ENCODE assay signal across 22 mouse cellular contexts in the genomic region with DNA sequence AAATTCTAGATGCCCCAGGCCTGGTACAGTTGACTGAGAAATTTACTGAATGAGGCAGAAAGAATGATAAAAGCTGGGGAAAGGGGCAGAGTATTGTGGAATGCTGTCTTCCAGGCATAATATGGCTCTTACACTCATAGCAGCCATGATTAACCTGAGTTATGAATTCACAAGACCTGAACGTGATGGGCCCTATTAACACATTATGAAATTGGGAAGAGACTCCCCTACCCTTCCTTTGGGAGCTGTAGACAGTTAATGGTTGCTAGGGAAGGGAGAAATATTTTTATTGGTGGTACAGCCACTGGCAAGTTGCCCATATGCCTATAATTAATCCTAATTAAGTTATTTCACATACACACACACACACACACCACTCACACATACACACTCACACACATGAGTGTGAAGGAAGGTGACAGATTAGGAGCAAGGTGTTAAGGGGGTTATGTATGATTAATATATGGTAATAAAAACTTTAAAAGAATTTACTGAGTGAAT. TPM values are rescaled to one million over a fixed set of nuclear protein-coding genes. Genes with fewer than 3 reads are reported as not detected.
DNase-seq lines count a peak whose midpoint lies in the region; ATAC-seq and TF ChIP-seq lines count a peak whose summit lies in the region.
"Had no signal": no experiment of that assay in that cellular context is flagged by ENCODE, and none has a peak within 500 bp of the region (broad histone marks: within the 10 kb centered on the region; RNA-seq: fewer than 3 reads in every experiment).

No protein-coding gene starts in this region.

- H3K4me3 ChIP-seq in hindbrain, embryonic 13.5 days: no peak overlapping the region
- H3K4me3 ChIP-seq in hindbrain, embryonic 16.5 days (ENCODE audit: low read length): no peak overlapping the region
- H3K4me3 ChIP-seq in left cerebral cortex, adult 2 months: no peak overlapping the region
- no peak overlapping the region for H3K4me3 ChIP-seq in neural tube, embryonic 14.5 days (ENCODE audit: low read depth, low read length)
- H3K4me3 ChIP-seq: embryonic facial prominence, embryonic 15.5 days; erythroblast, embryonic 14.5 days; forebrain, embryonic 10.5 days; heart, embryonic 10.5 days; intestine, embryonic 15.5 days had no signal

- no peak overlapping the region for H3K4me2 ChIP-seq in hindbrain, embryonic 13.5 days
- no peak overlapping the region for H3K4me2 ChIP-seq in hindbrain, embryonic 16.5 days (ENCODE audit: low read length)
- no peak overlapping the region for H3K4me2 ChIP-seq in neural tube, embryonic 14.5 days (ENCODE audit: low read depth, low read length)
- H3K4me2 ChIP-seq: embryonic facial prominence, embryonic 15.5 days had no signal

- H3K9ac ChIP-seq in hindbrain, embryonic 13.5 days: no peak overlapping the region
- H3K9ac ChIP-seq in hindbrain, embryonic 16.5 days (ENCODE audit: low read depth, low read length): no peak overlapping the region
- H3K9ac ChIP-seq in neural tube, embryonic 14.5 days (replicated peaks; ENCODE audit: low read depth, low read length): no peak overlapping the region
- H3K9ac ChIP-seq: embryonic facial prominence, embryonic 15.5 days; intestine, embryonic 15.5 days had no signal

- DNase-seq in left cerebral cortex, adult 2 months (ENCODE audit: extremely low spot score in 1 of 2, low spot score in 2 of 2): no peak
- DNase-seq in left cerebral cortex, postnatal 10 days (ENCODE audit: extremely low spot score in 1 of 2, low spot score in 2 of 2): no peak
- no peak for DNase-seq in urinary bladder, adult 2 months (ENCODE audit: low spot score)
- DNase-seq: adrenal gland, adult 2 months; adrenal gland, postnatal 25 days; cerebellum, adult 11 months; cerebellum, adult 8-10 months; cerebellum, postnatal 14 days; embryo, embryonic 11 days; gastrocnemius, postnatal 10 days; heart, adult 18-20 months; heart, postnatal 4 days had no signal

- no peaks in the 10 kb centered on the region for H3K9me3 ChIP-seq in hindbrain, embryonic 13.5 days
- no peaks in the 10 kb centered on the region for H3K9me3 ChIP-seq in hindbrain, embryonic 16.5 days (ENCODE audit: control insufficient read depth, low read length)
- no peaks in the 10 kb centered on the region for H3K9me3 ChIP-seq in neural tube, embryonic 14.5 days (ENCODE audit: control insufficient read depth, low read length)
- H3K9me3 ChIP-seq: embryonic facial prominence, embryonic 15.5 days; forebrain, embryonic 10.5 days; heart, embryonic 10.5 days; intestine, embryonic 15.5 days had no signal

- intact Hi-C loops in left cerebral cortex, adult 2 months (cut with DNase I): no loop called here
- intact Hi-C loops in left cerebral cortex, postnatal 10 days (cut with DNase I): no loop called here

- H3K27ac ChIP-seq in hindbrain, embryonic 13.5 days: 0 out of 2 replicates have a peak overlapping the region, but pooled peaks have one; percentile 14
- H3K27ac ChIP-seq in hindbrain, embryonic 16.5 days (ENCODE audit: low read depth, low read length): no peak overlapping the region; the same call in 1 of the 2 replicates
- H3K27ac ChIP-seq in left cerebral cortex, adult 2 months: peak overlapping the region; percentile 54; the same call in 1 of the 2 replicates
- peak overlapping the region; percentile 61 for H3K27ac ChIP-seq in neural tube, embryonic 14.5 days (ENCODE audit: low read depth, low read length)
- H3K27ac ChIP-seq: embryonic facial prominence, embryonic 15.5 days; heart, embryonic 10.5 days; intestine, embryonic 15.5 days had no signal

- no peak for TF ChIP-seq CTCF in left cerebral cortex, adult 2 months (IDR thresholded peaks at IDR 0.05)

- 57% methylated on average over 1 of the region's 1 CpGs for WGBS in hindbrain, embryonic 13.5 days
- 33% methylated on average over 1 of the region's 1 CpGs for WGBS in hindbrain, embryonic 16.5 days
- WGBS in neural tube, embryonic 14.5 days: 39% methylated on average over 1 of the region's 1 CpGs

- no peaks in the 10 kb centered on the region for H3K27me3 ChIP-seq in hindbrain, embryonic 13.5 days
- no peaks in the 10 kb centered on the region for H3K27me3 ChIP-seq in hindbrain, embryonic 16.5 days (replicated peaks; ENCODE audit: control insufficient read depth, insufficient read depth, low read length)
- H3K27me3 ChIP-seq in neural tube, embryonic 14.5 days (ENCODE audit: control insufficient read depth, insufficient read depth, low read length): no peaks in the 10 kb centered on the region
- H3K27me3 ChIP-seq: embryonic facial prominence, embryonic 15.5 days; intestine, embryonic 15.5 days had no signal

- ATAC-seq in hindbrain, embryonic 13.5 days (ENCODE audit: low FRiP score): no peak
- no peak for ATAC-seq in hindbrain, embryonic 16.5 days
- peak; percentile 60; the same call in 1 of the 2 replicates for ATAC-seq in neural tube, embryonic 14.5 days (ENCODE audit: low read depth)
- ATAC-seq: intestine, embryonic 15.5 days had no signal

- H3K4me1 ChIP-seq in hindbrain, embryonic 13.5 days (replicated peaks): peaks cover 20% of the 10 kb centered on the region
- H3K4me1 ChIP-seq in hindbrain, embryonic 16.5 days (ENCODE audit: control insufficient read depth, insufficient read depth, low read depth, low read length): peaks cover 9% of the 10 kb centered on the region
- peaks cover 6% of the 10 kb centered on the region; the same call in 1 of the 2 replicates for H3K4me1 ChIP-seq in neural tube, embryonic 14.5 days (ENCODE audit: control insufficient read depth, insufficient read depth, low read length)
- H3K4me1 ChIP-seq: embryonic facial prominence, embryonic 15.5 days; heart, embryonic 10.5 days; intestine, embryonic 15.5 days had no signal

- no peaks in the 10 kb centered on the region for H3K36me3 ChIP-seq in hindbrain, embryonic 13.5 days
- H3K36me3 ChIP-seq in hindbrain, embryonic 16.5 days (ENCODE audit: control insufficient read depth, insufficient read depth, low read length): no peaks in the 10 kb centered on the region
- no peaks in the 10 kb centered on the region for H3K36me3 ChIP-seq in neural tube, embryonic 14.5 days (ENCODE audit: control insufficient read depth, insufficient read depth, low read length)
- H3K36me3 ChIP-seq: embryonic facial prominence, embryonic 15.5 days; forebrain, embryonic 10.5 days; heart, embryonic 10.5 days; intestine, embryonic 15.5 days had no signal

RNA-seq across cellular contexts. Expression of gene Slc35f2, which starts 22.5 kb away (rescaled TPM):
- 9.3 and 9.6 TPM in 2 replicates for polyA plus RNA-seq in hindbrain, embryonic 13.5 days (2015; fragmentation: Nextera tagmentation; extraction: Ambion mirVana)
- 20.4 and 23.5 TPM in 2 replicates for polyA plus RNA-seq in hindbrain, embryonic 16.5 days (2015; fragmentation: Nextera tagmentation; extraction: Ambion mirVana)
- 1 to 10 TPM; 2.8 to 3.1 TPM for total RNA-seq in left cerebral cortex, adult 2 months (2021)
- 1 to 10 TPM; 7.6 to 8.6 TPM for total RNA-seq in left cerebral cortex, postnatal 10 days (2021)
- 24.3 and 24.8 TPM in 2 replicates for polyA plus RNA-seq in neural tube, embryonic 14.5 days (2014; fragmentation: Nextera tagmentation; extraction: Ambion mirVana)
- 6.5 and 7.0 TPM in 2 replicates for polyA plus RNA-seq in urinary bladder, adult 2 months (2012; rRNA removed)
- polyA plus RNA-seq: erythroblast, embryonic 14.5 days had no signal

RNA-seq across cellular contexts. Expression of gene Sln, which starts 56.1 kb away (rescaled TPM):
- 0.63 and 1.2 TPM in 2 replicates for polyA plus RNA-seq in hindbrain, embryonic 13.5 days (2015; fragmentation: Nextera tagmentation; extraction: Ambion mirVana)
- polyA plus RNA-seq in hindbrain, embryonic 16.5 days (2015; fragmentation: Nextera tagmentation; extraction: Ambion mirVana): 0.19 and 8.8 TPM in 2 replicates
- total RNA-seq in left cerebral cortex, adult 2 months (2021): not detected
- total RNA-seq in left cerebral cortex, postnatal 10 days (2021): not detected
- 0.46 and 1.4 TPM in 2 replicates for polyA plus RNA-seq in neural tube, embryonic 14.5 days (2014; fragmentation: Nextera tagmentation; extraction: Ambion mirVana)
- polyA plus RNA-seq in urinary bladder, adult 2 months (2012; rRNA removed): not detected in 2 replicates
- total RNA-seq: adrenal gland, adult 2 months; adrenal gland, postnatal 25 days; common myeloid progenitor, adult 5-6 weeks; ES-E14 had no signal
- polyA plus RNA-seq: adrenal gland, adult 2 months; erythroblast, embryonic 14.5 days; forebrain, embryonic 10.5 days had no signal
